Comparison of ENCODE assay signal across 9 mouse cellular contexts in the genomic region with DNA sequence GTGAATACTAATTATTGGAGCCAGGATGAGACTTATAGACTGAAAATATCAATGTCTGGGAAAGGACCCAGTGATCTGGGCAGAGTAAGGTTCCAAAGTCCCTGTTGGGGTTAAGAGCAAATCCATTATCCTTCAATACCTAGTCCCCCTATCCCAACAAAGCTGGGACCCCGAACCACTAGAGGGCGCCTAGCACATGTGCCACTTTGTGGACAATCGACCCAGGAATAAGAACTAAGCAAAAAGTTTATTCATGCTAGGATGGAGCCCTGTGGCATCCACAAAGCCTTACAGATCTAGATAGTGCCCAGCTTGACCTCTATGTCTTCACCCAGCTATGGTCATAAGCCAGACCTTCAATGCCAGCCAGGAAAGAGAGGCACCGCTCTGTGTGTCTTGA. TPM values are rescaled to one million over a fixed set of nuclear protein-coding genes. Genes with fewer than 3 reads are reported as not detected.
DNase-seq lines count a peak whose midpoint lies in the region; ATAC-seq lines count a peak whose summit lies in the region.
"Had no signal": no experiment of that assay in that cellular context is flagged by ENCODE, and none has a peak within 500 bp of the region (broad histone marks: within the 10 kb centered on the region; RNA-seq: fewer than 3 reads in every experiment).

No protein-coding gene starts in this region.

- no peaks in the 10 kb centered on the region for H3K4me1 ChIP-seq in liver, embryonic 16.5 days (ENCODE audit: control insufficient read depth, low read depth, low read length)
- no peaks in the 10 kb centered on the region for H3K4me1 ChIP-seq in neural tube, embryonic 14.5 days (ENCODE audit: control insufficient read depth, insufficient read depth, low read length)

- WGBS in liver, embryonic 16.5 days (ENCODE audit: insufficient replicate concordance) = 16% methylated on average over 4 of the region's 4 CpGs
- 21% methylated on average over 4 of the region's 4 CpGs for WGBS in neural tube, embryonic 14.5 days

- peak; percentile 85 to 89 for DNase-seq in B cell, adult 2 months
- DNase-seq in adrenal gland, adult 18-20 months (ENCODE audit: low spot score in 2 of 2) = peak; percentile 82 to 88
- DNase-seq in embryo, embryonic 11.5 days (ENCODE audit: low read depth, low spot score) = peak; percentile 81
- peak; percentile 85 for DNase-seq in heart, adult 8-10 months (ENCODE audit: low spot score)
- DNase-seq in kidney, postnatal 10 days = peak; percentile 95
- peak; percentile 55 for DNase-seq in testis, postnatal 14 days (ENCODE audit: low spot score)

- ATAC-seq in liver, embryonic 16.5 days (ENCODE audit: low read depth) = 0 out of 2 replicates have a peak, but pooled peaks have one; percentile 27
- peak; percentile 46; the same call in 1 of the 2 replicates for ATAC-seq in neural tube, embryonic 14.5 days (ENCODE audit: low read depth)

- H3K4me3 ChIP-seq in liver, embryonic 16.5 days (ENCODE audit: low read depth, low read length) = no peak overlapping the region
- H3K4me3 ChIP-seq in neural tube, embryonic 14.5 days (ENCODE audit: low read depth, low read length) = no peak overlapping the region
- H3K4me3 ChIP-seq: embryonic facial prominence, embryonic 12.5 days had no signal

- no peaks in the 10 kb centered on the region; the same call in 1 of the 2 replicates for H3K27me3 ChIP-seq in liver, embryonic 16.5 days (ENCODE audit: control insufficient read depth, insufficient read depth, low read depth, low read length)
- no peaks in the 10 kb centered on the region for H3K27me3 ChIP-seq in neural tube, embryonic 14.5 days (ENCODE audit: control insufficient read depth, insufficient read depth, low read length)
- H3K27me3 ChIP-seq: embryonic facial prominence, embryonic 12.5 days had no signal

- H3K9ac ChIP-seq in liver, embryonic 16.5 days (ENCODE audit: low read depth, low read length) = no peak overlapping the region
- no peak overlapping the region for H3K9ac ChIP-seq in neural tube, embryonic 14.5 days (replicated peaks; ENCODE audit: low read depth, low read length)
- H3K9ac ChIP-seq: embryonic facial prominence, embryonic 12.5 days had no signal

- H3K27ac ChIP-seq in liver, embryonic 16.5 days (ENCODE audit: low read length) = no peak overlapping the region
- no peak overlapping the region for H3K27ac ChIP-seq in neural tube, embryonic 14.5 days (ENCODE audit: low read depth, low read length)
- H3K27ac ChIP-seq: embryonic facial prominence, embryonic 12.5 days had no signal

- no peaks in the 10 kb centered on the region for H3K9me3 ChIP-seq in liver, embryonic 16.5 days (replicated peaks; ENCODE audit: control insufficient read depth, low read length)
- H3K9me3 ChIP-seq in neural tube, embryonic 14.5 days (ENCODE audit: control insufficient read depth, low read length) = no peaks in the 10 kb centered on the region
- H3K9me3 ChIP-seq: embryonic facial prominence, embryonic 12.5 days had no signal

- H3K4me2 ChIP-seq in liver, embryonic 16.5 days (ENCODE audit: low read depth, low read length) = no peak overlapping the region
- H3K4me2 ChIP-seq in neural tube, embryonic 14.5 days (ENCODE audit: low read depth, low read length) = no peak overlapping the region
- H3K4me2 ChIP-seq: embryonic facial prominence, embryonic 12.5 days had no signal

- H3K36me3 ChIP-seq in liver, embryonic 16.5 days (ENCODE audit: control insufficient read depth, insufficient read depth) = no peaks in the 10 kb centered on the region
- no peaks in the 10 kb centered on the region for H3K36me3 ChIP-seq in neural tube, embryonic 14.5 days (ENCODE audit: control insufficient read depth, insufficient read depth, low read length)
- H3K36me3 ChIP-seq: embryonic facial prominence, embryonic 12.5 days had no signal

RNA-seq across cellular contexts. Expression of gene Tfap4, which starts 8.3 kb away (rescaled TPM):
- total RNA-seq in adrenal gland, adult 18-20 months (2021) = 1 to 10 TPM; 5.1 to 5.7 TPM
- total RNA-seq in heart, adult 8-10 months (2022) = 1 to 10 TPM; 2.8 to 6.2 (median 3.6) TPM
- 4.7 and 4.8 TPM in 2 replicates for polyA plus RNA-seq in liver, embryonic 16.5 days (2015; fragmentation: Nextera tagmentation; extraction: Ambion mirVana)
- polyA plus RNA-seq in neural tube, embryonic 14.5 days (2014; fragmentation: Nextera tagmentation; extraction: Ambion mirVana) = 7.2 and 7.8 TPM in 2 replicates

RNA-seq across cellular contexts. Expression of gene Srl, which starts 26.3 kb away (rescaled TPM):
- total RNA-seq in adrenal gland, adult 18-20 months (2021) = 1 to 10 TPM; 7.3 to 8.3 TPM
- total RNA-seq in heart, adult 8-10 months (2022) = 100 to 1,000 TPM; 705 to 904 (median 868) TPM
- polyA plus RNA-seq in liver, embryonic 16.5 days (2015; fragmentation: Nextera tagmentation; extraction: Ambion mirVana) = 2.9 and 4.4 TPM in 2 replicates
- 22.7 and 30.7 TPM in 2 replicates for polyA plus RNA-seq in neural tube, embryonic 14.5 days (2014; fragmentation: Nextera tagmentation; extraction: Ambion mirVana)

RNA-seq across cellular contexts. Expression of gene Glis2, which starts 26.6 kb away (rescaled TPM):
- 10 to 100 TPM; 11.3 to 11.5 TPM for total RNA-seq in adrenal gland, adult 18-20 months (2021)
- 10 to 100 TPM in 2 of 4 experiments, 1 to 10 TPM in 2; 7.3 to 13.5 (median 9.5) TPM for total RNA-seq in heart, adult 8-10 months (2022)
- polyA plus RNA-seq in liver, embryonic 16.5 days (2015; fragmentation: Nextera tagmentation; extraction: Ambion mirVana) = 2.1 and 2.5 TPM in 2 replicates
- 13.2 and 20.3 TPM in 2 replicates for polyA plus RNA-seq in neural tube, embryonic 14.5 days (2014; fragmentation: Nextera tagmentation; extraction: Ambion mirVana)

RNA-seq across cellular contexts. Expression of gene Pam16, which starts 56.9 kb away (rescaled TPM):
- total RNA-seq in adrenal gland, adult 18-20 months (2021) = 100 to 1,000 TPM; 117 to 118 TPM
- total RNA-seq in heart, adult 8-10 months (2022) = 100 to 1,000 TPM; 145 to 188 (median 160) TPM
- 50.8 and 54.5 TPM in 2 replicates for polyA plus RNA-seq in liver, embryonic 16.5 days (2015; fragmentation: Nextera tagmentation; extraction: Ambion mirVana)
- 179 and 194 TPM in 2 replicates for polyA plus RNA-seq in neural tube, embryonic 14.5 days (2014; fragmentation: Nextera tagmentation; extraction: Ambion mirVana)

Comparison
In these comparisons a context has a peak if more than half of its experiments do, and no peak if none do; other contexts are left out.
1. RNA of gene Srl, which starts 26.3 kb away (total RNA-seq): 705 to 904 TPM in heart, adult 8-10 months; 7.3 to 8.3 TPM in adrenal gland, adult 18-20 months; every median in the first group is over 10 times any median in the second.
2. Peak in every context shown above with its lines, with median percentiles within 50 percentile points of each other: DNase-seq.